Mouse (Mus musculus): ENCODE results near the gene Uvrag.

Uvrag gene

DNA sequence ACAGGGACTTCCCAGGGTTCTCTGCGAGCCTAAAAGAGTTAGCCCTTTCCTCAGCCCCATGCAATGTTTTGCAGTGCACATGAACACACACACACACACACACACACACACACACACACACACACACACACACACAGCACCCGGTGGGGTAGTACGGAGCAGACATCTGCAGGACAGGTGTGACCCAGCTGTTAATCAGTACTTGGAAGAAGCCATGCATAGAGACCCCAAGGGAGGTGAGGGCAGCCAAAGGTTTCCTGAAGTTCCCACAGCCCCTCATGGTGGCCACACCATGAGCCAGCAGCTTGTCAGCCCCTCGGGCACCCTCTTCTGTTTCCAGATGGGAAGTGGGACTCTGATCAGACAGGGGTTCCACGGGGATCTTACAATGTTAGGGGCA lies 277.9 kb downstream of the Uvrag start:
- no peak for TF ChIP-seq GATA4 (IDR thresholded peaks at IDR 0.05; ENCODE audit: insufficient replicate concordance, low read length)

DNA sequence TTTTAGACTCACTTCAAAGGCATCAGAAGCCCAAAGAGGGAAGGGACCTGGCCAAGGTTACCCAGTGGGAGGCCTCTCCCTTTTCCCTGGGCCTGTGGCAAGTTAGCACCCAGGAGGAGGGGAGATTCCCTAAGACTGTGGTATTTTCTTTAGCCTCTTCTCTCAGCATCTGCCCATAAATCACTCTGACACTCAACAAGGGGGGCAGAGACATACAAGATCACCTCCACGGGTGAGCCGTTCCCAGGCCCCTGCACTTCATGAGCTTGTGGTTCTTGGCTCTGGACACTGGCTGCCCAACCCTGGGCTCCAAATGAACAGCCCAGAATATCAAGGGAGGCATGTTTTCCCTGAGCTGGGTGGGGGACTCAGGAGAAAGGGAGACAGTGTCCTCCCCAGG lies 279.9 kb downstream of the Uvrag start:
- TF ChIP-seq GATA4 (IDR thresholded peaks at IDR 0.05; ENCODE audit: insufficient replicate concordance, low read length): no peak

DNA sequence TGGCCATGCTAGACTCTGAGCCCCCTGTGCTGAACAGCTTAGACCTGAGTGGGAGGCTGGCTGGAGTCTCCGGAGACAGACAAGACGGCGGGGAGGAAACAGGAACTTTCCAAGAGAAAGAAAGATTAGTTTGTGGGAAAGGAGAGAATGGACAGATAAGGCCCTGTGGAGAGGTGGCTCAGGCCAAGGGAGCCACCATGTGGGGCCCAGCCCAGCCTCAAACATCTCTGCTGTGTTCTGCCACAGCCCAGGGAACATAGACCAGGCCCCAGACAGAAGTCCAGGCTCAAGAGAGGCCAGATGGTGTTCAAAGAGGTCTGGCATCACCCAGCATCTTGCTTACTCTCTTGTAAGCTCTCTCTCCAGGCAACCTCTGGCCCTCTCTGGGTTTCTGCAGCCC lies 283.8 kb downstream of the Uvrag start:
- no peak for TF ChIP-seq GATA4 (IDR thresholded peaks at IDR 0.05; ENCODE audit: insufficient replicate concordance, low read length)

DNA sequence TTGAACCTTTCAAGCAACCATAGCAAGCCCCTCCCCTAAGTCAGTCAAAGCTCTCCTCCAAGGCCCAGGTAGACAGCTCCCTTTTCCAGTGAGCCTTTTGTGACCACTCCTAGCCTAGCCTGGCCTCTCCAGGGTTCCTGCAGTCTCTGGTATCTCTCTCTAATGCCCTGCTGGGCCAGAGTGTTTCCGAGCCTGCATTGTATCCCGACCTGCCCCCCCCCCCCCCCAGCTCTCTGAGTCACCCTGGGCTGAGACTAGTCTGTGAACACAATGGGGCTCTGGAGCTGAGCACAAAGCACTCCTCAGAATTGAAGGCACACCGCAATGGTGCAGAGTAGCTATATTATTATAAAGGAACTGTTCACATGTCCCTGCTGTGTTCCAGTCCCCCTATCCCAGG lies 284.8 kb downstream of the Uvrag start:
- no peak for TF ChIP-seq GATA4 (IDR thresholded peaks at IDR 0.05; ENCODE audit: insufficient replicate concordance, low read length)

DNA sequence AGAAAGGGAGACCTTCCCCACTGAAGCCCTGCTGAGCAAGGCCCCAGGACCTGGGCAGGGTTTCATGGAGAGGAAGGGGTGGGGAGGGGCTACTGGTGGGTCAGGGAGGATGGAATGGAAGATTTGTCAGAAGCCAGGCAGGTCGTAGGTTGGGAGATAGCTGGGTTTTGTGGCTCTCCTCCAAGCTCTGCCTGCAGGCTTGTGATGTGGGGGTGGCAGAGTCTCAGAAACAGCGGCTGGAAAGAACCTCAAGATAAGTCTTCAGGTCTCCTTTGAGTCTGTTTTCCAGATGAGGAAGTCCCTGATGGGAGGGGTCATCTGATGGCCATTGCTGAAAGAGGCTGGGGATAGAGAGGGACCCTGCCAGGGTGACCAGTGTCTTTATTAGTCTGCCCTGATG lies 285.6 kb downstream of the Uvrag start:
- no peak for TF ChIP-seq GATA4 (IDR thresholded peaks at IDR 0.05; ENCODE audit: insufficient replicate concordance, low read length)

DNA sequence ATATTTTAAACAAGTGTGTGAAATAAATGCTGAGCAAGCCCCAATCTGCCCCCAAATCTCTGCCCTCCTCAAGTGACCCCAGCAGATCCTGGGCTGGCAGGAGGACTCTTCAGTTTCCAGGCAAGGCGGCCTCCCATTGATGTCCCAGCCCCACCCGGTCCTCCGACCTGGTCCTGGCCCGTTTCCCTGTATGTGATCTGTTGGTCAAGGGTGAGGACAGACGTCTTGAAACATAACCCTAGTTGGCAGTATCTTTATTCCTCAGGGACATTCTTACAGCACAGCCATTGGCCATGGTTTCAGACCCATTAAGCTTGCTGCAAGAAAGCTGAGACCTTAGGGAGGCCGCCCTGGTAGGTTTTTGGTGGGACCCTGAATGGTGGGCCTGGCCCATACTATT lies 287.1 kb downstream of the Uvrag start:
- no peak for TF ChIP-seq GATA4 (IDR thresholded peaks at IDR 0.05; ENCODE audit: insufficient replicate concordance, low read length)

DNA sequence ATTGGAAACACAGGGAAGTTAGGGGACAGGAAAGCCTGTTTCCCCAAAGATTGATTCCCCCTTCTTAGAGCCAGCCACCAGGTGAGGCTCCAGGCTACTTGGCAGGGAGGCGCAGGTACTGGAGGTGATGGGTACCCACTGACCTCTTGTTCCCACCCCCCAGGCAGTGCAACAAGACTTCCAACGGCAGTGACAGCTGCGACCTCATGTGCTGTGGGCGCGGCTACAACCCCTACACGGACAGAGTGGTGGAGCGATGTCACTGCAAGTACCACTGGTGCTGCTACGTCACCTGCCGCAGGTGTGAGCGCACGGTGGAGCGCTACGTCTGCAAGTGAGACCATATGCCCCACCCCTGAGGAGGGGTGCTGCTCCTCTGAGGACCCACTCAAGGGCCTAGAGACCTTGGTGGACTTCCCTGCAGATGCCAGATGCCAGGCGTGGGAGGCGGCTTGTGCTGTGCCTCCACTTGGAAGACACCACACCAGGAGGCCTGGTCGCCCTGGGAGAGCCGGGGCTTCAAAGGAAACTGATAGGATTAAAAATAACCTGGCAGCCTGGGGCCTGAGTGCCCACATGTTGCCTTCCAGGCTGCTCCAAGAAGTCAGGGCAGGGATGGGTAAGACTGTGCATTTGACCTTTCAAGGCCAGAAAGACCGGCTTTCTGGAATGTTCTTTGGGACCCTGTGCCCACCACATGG lies 287.8 kb downstream of the Uvrag start:
- no peak for TF ChIP-seq GATA4 (IDR thresholded peaks at IDR 0.05; ENCODE audit: insufficient replicate concordance, low read length)

DNA sequence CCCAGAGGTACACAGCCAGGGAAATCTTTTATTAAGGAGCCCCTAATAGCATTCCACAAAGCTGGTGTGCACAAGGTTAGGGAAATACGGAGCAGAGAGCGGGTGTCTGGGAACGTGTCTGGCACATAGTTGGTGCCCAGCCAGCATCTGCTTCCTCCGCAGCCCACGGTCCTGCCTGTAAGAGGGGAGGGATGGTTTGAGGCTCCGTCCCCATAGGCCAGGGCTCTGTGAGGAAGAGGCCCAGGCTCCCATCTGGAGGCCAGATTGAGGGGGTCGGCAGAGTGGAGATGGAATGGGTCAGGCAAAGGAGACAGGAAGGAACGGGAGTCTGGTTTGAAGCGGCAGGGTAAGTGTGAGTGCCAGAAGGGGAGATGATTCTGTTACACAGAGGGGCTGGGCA lies 289.7 kb downstream of the Uvrag start:
- no peak for TF ChIP-seq GATA4 (IDR thresholded peaks at IDR 0.05; ENCODE audit: insufficient replicate concordance, low read length)

DNA sequence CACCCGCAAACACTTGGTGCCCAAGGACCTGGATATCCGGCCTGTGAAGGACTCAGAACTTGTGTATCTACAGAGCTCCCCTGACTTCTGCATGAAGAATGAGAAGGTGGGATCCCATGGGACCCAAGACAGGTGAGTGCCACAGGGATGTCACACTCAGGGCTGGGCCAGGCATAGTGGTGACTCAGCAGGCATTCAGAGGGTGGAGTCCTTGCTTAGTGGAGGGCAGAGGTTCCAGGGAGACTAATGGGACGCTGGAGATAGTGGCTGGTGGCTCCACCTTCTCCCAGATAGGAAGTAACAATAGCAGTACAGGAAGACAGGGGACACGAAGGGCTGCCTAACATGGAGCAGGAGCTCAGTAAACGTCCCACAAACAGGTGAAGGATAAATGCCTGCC lies 290.6 kb downstream of the Uvrag start:
- TF ChIP-seq GATA4 (IDR thresholded peaks at IDR 0.05; ENCODE audit: insufficient replicate concordance, low read length): no peak

DNA sequence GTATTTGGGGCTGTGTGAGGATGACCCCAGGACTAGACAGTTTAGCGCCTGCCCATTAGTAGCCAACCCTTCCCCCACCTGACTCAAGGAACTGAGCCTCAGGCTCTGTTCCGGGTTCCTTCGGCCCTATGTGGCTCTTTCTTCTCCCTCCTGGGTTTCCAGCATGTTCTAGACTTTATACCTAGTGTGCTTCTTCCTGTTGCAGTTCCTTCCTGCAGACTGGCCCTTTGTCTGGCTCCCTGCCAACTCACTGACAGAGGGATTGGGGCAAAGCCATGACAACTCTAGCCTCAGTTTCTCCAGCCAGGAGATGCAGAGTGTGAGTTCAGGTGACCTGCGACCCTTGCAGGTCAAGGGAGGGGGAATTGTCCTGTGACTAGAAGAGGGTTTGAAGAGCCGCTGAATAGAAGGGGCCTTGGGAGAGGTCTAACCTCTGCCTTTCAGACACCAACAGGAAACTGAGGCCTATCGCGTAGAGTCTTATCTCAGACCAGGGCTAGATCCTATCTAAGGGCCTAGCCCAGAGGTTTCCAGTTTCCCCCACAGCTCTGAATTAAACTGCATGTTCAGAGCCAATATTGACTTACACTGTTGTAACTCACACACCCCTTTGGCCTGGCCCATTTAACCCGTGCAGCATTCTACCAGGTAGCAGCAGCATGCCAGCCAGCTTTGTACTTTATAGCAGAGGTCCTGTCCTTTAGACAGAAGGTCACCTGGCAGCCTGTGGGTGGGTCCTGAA lies 291.9 kb downstream of the Uvrag start:
- no peak for TF ChIP-seq GATA4 (IDR thresholded peaks at IDR 0.05; ENCODE audit: insufficient replicate concordance, low read length)

DNA sequence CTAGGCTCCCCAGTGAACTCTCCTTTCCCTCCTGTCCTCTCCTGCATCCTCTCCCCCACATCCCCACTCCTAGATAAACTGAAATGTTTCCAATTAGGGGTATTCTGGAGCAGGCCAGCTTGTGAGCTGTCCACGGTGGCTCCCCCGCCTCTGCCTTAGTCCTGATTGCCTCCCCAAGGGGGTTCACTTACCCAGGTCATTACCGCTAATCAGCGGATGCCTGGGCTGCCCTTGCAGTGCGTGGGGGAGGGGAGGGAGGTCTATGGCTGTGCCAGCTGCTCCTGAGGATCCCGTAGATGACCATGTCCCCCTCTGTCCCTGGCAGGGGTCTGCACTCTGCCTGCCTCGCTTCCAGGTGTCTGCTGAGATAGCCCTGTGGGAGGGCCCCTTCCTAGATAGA lies 297.3 kb downstream of the Uvrag start:
- no peak for TF ChIP-seq GATA4 (IDR thresholded peaks at IDR 0.05; ENCODE audit: insufficient replicate concordance, low read length)

DNA sequence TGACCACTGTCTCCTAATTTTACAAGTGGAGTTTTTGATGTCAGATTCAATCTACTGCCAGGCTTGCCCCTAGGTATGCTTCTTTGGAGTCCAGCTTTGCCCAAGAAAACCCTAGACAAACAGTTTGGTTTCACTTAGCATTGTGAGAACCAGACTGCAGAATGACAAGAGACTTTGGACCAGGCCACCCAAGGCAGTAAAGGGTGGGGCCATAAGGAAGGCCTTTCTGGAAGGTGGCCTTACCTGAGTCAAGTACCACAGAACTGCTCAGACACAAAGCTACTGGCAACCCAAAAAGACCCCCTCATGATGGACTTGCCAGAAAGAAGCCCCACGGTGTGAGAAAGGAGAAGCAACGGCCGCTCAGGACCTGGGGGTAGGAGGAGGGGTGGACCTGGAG lies 297.9 kb downstream of the Uvrag start:
- no peak for TF ChIP-seq GATA4 (IDR thresholded peaks at IDR 0.05; ENCODE audit: insufficient replicate concordance, low read length)

DNA sequence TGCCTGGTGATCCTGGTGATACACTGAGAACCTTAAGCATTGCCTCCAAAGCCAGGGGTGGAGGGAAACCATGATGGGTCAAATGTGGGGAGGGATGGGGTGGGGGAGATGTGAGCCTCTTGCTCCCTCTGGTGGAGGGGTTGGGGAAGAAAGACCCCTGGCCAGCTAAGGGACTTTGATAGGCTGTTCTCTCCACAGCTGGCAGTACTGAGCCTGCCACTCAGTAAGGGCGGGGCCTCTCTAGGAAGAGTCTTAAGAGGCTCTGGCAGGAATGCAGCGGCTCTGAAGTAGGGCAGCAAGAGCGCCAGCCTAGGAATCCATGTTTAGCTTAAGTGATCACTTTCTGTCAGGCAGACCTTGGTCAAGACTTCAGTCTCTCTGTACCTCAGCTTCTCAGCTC lies 299.1 kb downstream of the Uvrag start:
- no peak for TF ChIP-seq GATA4 (IDR thresholded peaks at IDR 0.05; ENCODE audit: insufficient replicate concordance, low read length)

DNA sequence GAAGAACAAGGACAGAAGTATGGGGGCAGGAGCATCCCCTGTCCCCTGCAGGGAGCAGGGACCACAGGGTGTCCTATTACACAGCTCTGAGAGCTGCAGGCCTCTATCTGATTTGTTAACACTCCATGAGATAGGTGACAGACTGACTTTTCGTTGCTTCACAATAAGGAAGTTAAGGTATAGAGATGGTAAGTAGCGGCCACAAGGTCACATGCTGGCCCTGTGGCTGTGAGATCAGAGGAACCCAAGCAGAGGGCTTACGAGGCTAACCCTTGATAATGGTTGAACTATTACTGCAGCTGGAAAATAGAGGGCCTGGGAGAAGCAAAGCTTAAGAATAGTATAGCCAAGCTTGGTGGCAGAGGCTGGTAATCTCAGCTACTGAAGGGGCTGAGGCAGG lies 300.2 kb downstream of the Uvrag start:
- no peak for TF ChIP-seq GATA4 (IDR thresholded peaks at IDR 0.05; ENCODE audit: insufficient replicate concordance, low read length)

DNA sequence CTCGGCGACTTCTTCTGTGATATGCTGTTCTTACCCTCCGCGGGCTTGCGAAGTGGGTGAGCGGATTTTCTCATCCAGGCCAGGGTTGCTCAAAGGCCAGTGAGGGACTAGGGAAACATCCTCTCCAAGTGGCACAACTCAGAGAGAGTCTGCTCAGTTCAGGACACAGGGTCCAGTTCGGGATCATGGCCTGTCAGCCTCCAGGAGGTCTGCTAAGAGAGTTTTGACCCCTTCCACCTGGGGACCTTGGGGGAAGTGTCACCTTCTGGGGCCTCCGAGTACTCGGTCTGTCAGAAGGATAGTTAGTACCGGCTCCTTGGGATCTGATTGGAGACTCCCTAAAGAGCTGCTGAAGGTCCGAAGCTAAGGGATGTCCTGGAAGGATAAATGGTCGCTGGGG lies 301.6 kb downstream of the Uvrag start:
- no peak for TF ChIP-seq GATA4 (IDR thresholded peaks at IDR 0.05; ENCODE audit: insufficient replicate concordance, low read length)

DNA sequence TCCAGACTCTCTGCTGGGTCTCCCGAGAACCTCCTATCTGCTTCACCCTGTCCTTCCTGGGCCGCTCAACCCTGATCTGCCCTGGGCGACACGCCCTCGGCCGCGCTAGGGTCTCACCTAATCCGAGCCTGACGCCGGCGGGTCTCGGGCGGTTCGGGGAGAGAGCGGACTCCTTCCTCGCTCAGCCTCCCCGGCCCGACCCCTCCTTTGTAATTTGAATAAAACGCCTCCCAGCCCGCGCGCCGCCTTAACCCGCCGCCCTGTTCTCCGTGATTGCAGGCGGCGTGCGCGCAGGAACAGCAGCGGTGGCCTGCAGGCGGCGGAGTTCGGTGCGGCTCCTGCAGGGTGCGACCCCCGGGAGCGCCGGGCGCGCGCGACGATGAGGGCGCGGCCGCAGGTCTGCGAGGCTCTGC lies 302.2 kb downstream of the Uvrag start:
- no peak for TF ChIP-seq GATA4 (IDR thresholded peaks at IDR 0.05; ENCODE audit: insufficient replicate concordance, low read length)

DNA sequence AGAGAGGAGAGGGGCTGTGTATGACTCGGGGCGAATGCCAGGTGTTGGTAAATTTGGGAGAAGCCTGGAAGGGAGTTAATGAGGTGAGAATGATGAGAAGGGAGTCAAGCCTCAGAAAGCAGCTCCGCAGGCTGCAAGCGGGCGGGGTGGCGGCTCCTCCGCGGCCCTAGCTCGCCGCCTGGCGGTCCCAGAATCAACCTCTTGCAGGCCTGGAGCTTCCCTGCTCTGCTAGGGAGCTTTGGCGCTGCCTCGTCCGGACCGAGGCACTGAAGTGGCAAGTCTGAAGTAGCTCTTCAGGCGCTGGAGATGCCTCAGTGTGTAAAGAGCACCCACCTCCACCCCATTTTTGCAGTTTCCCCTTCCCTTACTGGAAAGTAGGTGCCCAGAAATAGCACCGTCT lies 303.0 kb downstream of the Uvrag start:
- no peak for TF ChIP-seq GATA4 (IDR thresholded peaks at IDR 0.05; ENCODE audit: insufficient replicate concordance, low read length)

Measured in liver, adult (tissue).